Mouse (Mus musculus) testis, adult 2 months (tissue): ENCODE results near the gene Rps19bp1. TPM values are rescaled to one million over a fixed set of nuclear protein-coding genes. Genes with fewer than 3 reads are reported as not detected.

Source experiments
- H3K27ac ChIP-seq: fragments of 200-500 bp; 2 replicates; pipeline ENCODE4 v1.5.1; 2012; ENCODE audit warnings: low read depth, low read length; ENCODE audit not compliant: control insufficient read depth, insufficient read depth
- H3K27me3 ChIP-seq: fragments of 200-500 bp; 2 replicates; pipeline ENCODE4 v1.6.1; 2012; ENCODE audit warnings: mild to moderate bottlenecking, low read length, moderate library complexity; ENCODE audit not compliant: control insufficient read depth, insufficient read depth
- H3K36me3 ChIP-seq: fragments of 200-500 bp; 2 replicates; pipeline ENCODE4 v1.6.1; 2012; ENCODE audit warnings: mild to moderate bottlenecking, low read length; ENCODE audit not compliant: control insufficient read depth, insufficient read depth
- H3K4me1 ChIP-seq: fragments of 200-500 bp; 2 replicates; pipeline ENCODE4 v1.6.1; 2012; ENCODE audit warnings: low read length; ENCODE audit not compliant: control insufficient read depth, insufficient read depth
- H3K4me3 ChIP-seq: fragments of 200-500 bp; 2 replicates; pipeline ENCODE4 v1.5.1; 2012; ENCODE audit warnings: low read depth, mild to moderate bottlenecking, low read length, moderate library complexity, mixed read lengths; ENCODE audit not compliant: control insufficient read depth
- CTCF ChIP-seq: fragments of 200-500 bp; IDR thresholded peaks from 2 replicates; pipeline ENCODE4 v1.5.1; 2012; ENCODE audit warnings: low read depth, mild to moderate bottlenecking, inconsistent platforms, low read length, moderate library complexity; ENCODE audit not compliant: control insufficient read depth, insufficient read depth, insufficient replicate concordance
- POLR2A ChIP-seq: fragments of 200-500 bp; IDR thresholded peaks from 2 replicates; pipeline ENCODE4 v1.6.1; 2012; ENCODE audit warnings: low read depth, mild to moderate bottlenecking, inconsistent platforms, low read length, moderate library complexity; ENCODE audit not compliant: control insufficient read depth
- polyA plus RNA-seq: library from polyadenylated mRNA; depleted of rRNA; stranded (reverse); fragments of >200 nt; gene quantifications from 2 replicates; pipeline ENCODE4 v1.2.3, GENCODE M21; 2012

Rps19bp1 gene
- polyA plus RNA-seq, 1 experiment: 13.6 TPM

GRCm38 (mm10) chr15:80286851-80287415 is 22.8 kb upstream of the Rps19bp1 start, which contains the start of gene Cacna1i:
TSS of gene Cacna1i (plus strand) at chr15:80287238.
- Histone ChIP-seq H3K36me3 (no peaks in the 10 kb centered on the region), H3K27me3 (0 out of 2 replicates have a peak, but pooled peaks cover 6% of the 10 kb centered on the region), H3K4me1 (peaks cover 16% of the 10 kb centered on the region), H3K4me3 (peak within 1 kb of the TSS; percentile 29), H3K27ac (no peak within 1 kb of the TSS)
- no peak for TF ChIP-seq CTCF
- no peak for TF ChIP-seq POLR2A

- Histone ChIP-seq H3K27ac (no peak overlapping the region), H3K27me3 (no peaks in the 10 kb centered on the region), H3K4me1 (no peaks in the 10 kb centered on the region), H3K36me3 (no peaks in the 10 kb centered on the region), H3K4me3 (no peak overlapping the region)
- TF ChIP-seq CTCF: peak; percentile 83; the same call in 1 of the 2 replicates
- no peak for TF ChIP-seq POLR2A
Observed at GRCm38 (mm10) chr15:80280646-80281045, 16.5 kb upstream of the Rps19bp1 start.

GRCm38 (mm10) chr15:80279053-80279452 is 14.9 kb upstream of the Rps19bp1 start:
- Histone ChIP-seq H3K4me3 (no peak overlapping the region), H3K27me3 (no peaks in the 10 kb centered on the region), H3K36me3 (no peaks in the 10 kb centered on the region), H3K4me1 (no peaks in the 10 kb centered on the region), H3K27ac (no peak overlapping the region)
- TF ChIP-seq POLR2A (no peak), CTCF (no peak)

GRCm38 (mm10) chr15:80278121-80278759 is 14.1 kb upstream of the Rps19bp1 start:
- Histone ChIP-seq H3K4me3 (no peak overlapping the region), H3K4me1 (no peaks in the 10 kb centered on the region), H3K36me3 (no peaks in the 10 kb centered on the region), H3K27me3 (no peaks in the 10 kb centered on the region), H3K27ac (no peak overlapping the region)
- TF ChIP-seq POLR2A (no peak), CTCF (no peak)

- Histone ChIP-seq H3K4me1 (no peaks in the 10 kb centered on the region), H3K4me3 (no peak overlapping the region), H3K27me3 (no peaks in the 10 kb centered on the region), H3K27ac (no peak overlapping the region), H3K36me3 (no peaks in the 10 kb centered on the region)
- no peak for TF ChIP-seq CTCF
Observed at GRCm38 (mm10) chr15:80277625-80278024, 13.5 kb upstream of the Rps19bp1 start.

- Histone ChIP-seq H3K27me3 (no peaks in the 10 kb centered on the region), H3K27ac (no peak overlapping the region), H3K4me1 (no peaks in the 10 kb centered on the region; the same call in 1 of the 2 replicates), H3K36me3 (no peaks in the 10 kb centered on the region), H3K4me3 (no peak overlapping the region)
- no peak for TF ChIP-seq CTCF
Observed at GRCm38 (mm10) chr15:80277107-80277506, 13.0 kb upstream of the Rps19bp1 start.

- TF ChIP-seq POLR2A (no peak), CTCF (no peak)
Observed at GRCm38 (mm10) chr15:80271858-80272396, 7.8 kb upstream of the Rps19bp1 start.

More at GRCm38 (mm10) chr15:80271858-80272396, 7.8 kb upstream of the Rps19bp1 start:
- Histone ChIP-seq H3K27me3 (no peaks in the 10 kb centered on the region), H3K36me3 (no peaks in the 10 kb centered on the region), H3K27ac (no peak overlapping the region), H3K4me3 (no peak overlapping the region), H3K4me1 (peaks cover 4% of the 10 kb centered on the region)
